Mouse (Mus musculus): Measurements from ENCODE around the gene Lce1a2. TPM values are rescaled to one million over a fixed set of nuclear protein-coding genes. Genes with fewer than 3 reads are reported as not detected.

The Lce1a2 gene
- total RNA-seq (2014; fragmentation: Nextera tagmentation) (not detected in 2 replicates), total RNA-seq (2017) (not detected in 2 replicates)

GRCm38 (mm10) chr3:92670215-92670614 lies at the start of gene Lce1a2:
Gene Lce1a2, minus strand, starts transcription at chr3:92670315.
- no peak for ATAC-seq (replicated peaks; ENCODE audit: poor library complexity, severe bottlenecking)

GRCm38 (mm10) chr3:92715122-92715521 lies 45.0 kb upstream of the Lce1a2 start:
- no peak for ATAC-seq (replicated peaks; ENCODE audit: poor library complexity, severe bottlenecking)

- ATAC-seq (replicated peaks; ENCODE audit: poor library complexity, severe bottlenecking), result no peak
Observed at GRCm38 (mm10) chr3:92708974-92709373, 38.9 kb upstream of the Lce1a2 start, which contains the start of gene Lce1e. Gene Lce1e, minus strand, starts transcription at chr3:92709074.

- ATAC-seq (replicated peaks; ENCODE audit: poor library complexity, severe bottlenecking), result no peak
Observed at GRCm38 (mm10) chr3:92694613-92695012, 24.5 kb upstream of the Lce1a2 start.

- ATAC-seq (replicated peaks; ENCODE audit: poor library complexity, severe bottlenecking), result no peak
Observed at GRCm38 (mm10) chr3:92691688-92692087, 21.6 kb upstream of the Lce1a2 start.

- ATAC-seq (replicated peaks; ENCODE audit: poor library complexity, severe bottlenecking), result peak; percentile 62
Observed at GRCm38 (mm10) chr3:92689154-92689553, 19.0 kb upstream of the Lce1a2 start.

GRCm38 (mm10) chr3:92687110-92687509 lies 17.0 kb upstream of the Lce1a2 start, which contains the start of gene Lce1d:
Gene Lce1d, minus strand, starts transcription at chr3:92687210.
- no peak for ATAC-seq (replicated peaks; ENCODE audit: poor library complexity, severe bottlenecking)

GRCm38 (mm10) chr3:92678947-92679346 lies 8.8 kb upstream of the Lce1a2 start, which contains the start of gene Lce1c:
Gene Lce1c, plus strand, starts transcription at chr3:92679247.
- no peak for ATAC-seq (replicated peaks; ENCODE audit: poor library complexity, severe bottlenecking)

GRCm38 (mm10) chr3:92656826-92657225 lies 13.3 kb downstream of the Lce1a2 start, which contains the start of gene Lce1b:
Gene Lce1b, minus strand, starts transcription at chr3:92656926.
- no peak for ATAC-seq (replicated peaks; ENCODE audit: poor library complexity, severe bottlenecking)

- no peak for ATAC-seq (replicated peaks; ENCODE audit: poor library complexity, severe bottlenecking)
Observed at GRCm38 (mm10) chr3:92648207-92648606, 21.9 kb downstream of the Lce1a2 start, which contains the start of gene Lce1a1. Gene Lce1a1, minus strand, starts transcription at chr3:92648307.

- no peak for ATAC-seq (replicated peaks; ENCODE audit: poor library complexity, severe bottlenecking)
Observed at GRCm38 (mm10) chr3:92639854-92640253, 30.3 kb downstream of the Lce1a2 start.

- no peak for ATAC-seq (replicated peaks; ENCODE audit: poor library complexity, severe bottlenecking)
Observed at GRCm38 (mm10) chr3:92638653-92638991, 31.5 kb downstream of the Lce1a2 start.

GRCm38 (mm10) chr3:92637745-92638652 lies 32.1 kb downstream of the Lce1a2 start:
- no peak for ATAC-seq (replicated peaks; ENCODE audit: poor library complexity, severe bottlenecking)

GRCm38 (mm10) chr3:92621560-92621959 lies 48.6 kb downstream of the Lce1a2 start, which contains the start of gene Lce6a:
Gene Lce6a, minus strand, starts transcription at chr3:92621660.
- ATAC-seq (replicated peaks; ENCODE audit: poor library complexity, severe bottlenecking), result no peak

Other genes starting within 250 kb of the Lce1a2 start
- gene Gm9774, start 240.9 kb downstream of the Lce1a2 start, total RNA-seq (2014; fragmentation: Nextera tagmentation), result 5.2 and 10.9 TPM in 2 replicates
- 1.2 TPM in 2 replicates for gene Gm9774, start 240.9 kb downstream of the Lce1a2 start, total RNA-seq (2017)
- gene Sprr2k, start 237.7 kb downstream of the Lce1a2 start, total RNA-seq (2014; fragmentation: Nextera tagmentation), result not detected in 2 replicates
- not detected in 2 replicates for gene Sprr2k, start 237.7 kb downstream of the Lce1a2 start, total RNA-seq (2017)
- not detected in 2 replicates for gene Sprr1b, start 231.5 kb downstream of the Lce1a2 start, total RNA-seq (2014; fragmentation: Nextera tagmentation)
- not detected in 2 replicates for gene Sprr1b, start 231.5 kb downstream of the Lce1a2 start, total RNA-seq (2017)
- not detected in 2 replicates for gene Sprr3, start 211.6 kb downstream of the Lce1a2 start, total RNA-seq (2014; fragmentation: Nextera tagmentation)
- gene Sprr3, start 211.6 kb downstream of the Lce1a2 start, total RNA-seq (2017), result not detected in 2 replicates
- gene Sprr1a, start 184.4 kb downstream of the Lce1a2 start, total RNA-seq (2014; fragmentation: Nextera tagmentation), result not detected in 2 replicates
- gene Sprr1a, start 184.4 kb downstream of the Lce1a2 start, total RNA-seq (2017), result not detected in 2 replicates
- not detected in 2 replicates for gene Sprr4, start 169.8 kb downstream of the Lce1a2 start, total RNA-seq (2014; fragmentation: Nextera tagmentation)
- not detected in 2 replicates for gene Sprr4, start 169.8 kb downstream of the Lce1a2 start, total RNA-seq (2017)
- not detected in 2 replicates for gene 2310046K23Rik, start 135.8 kb downstream of the Lce1a2 start, total RNA-seq (2014; fragmentation: Nextera tagmentation)
- gene 2310046K23Rik, start 135.8 kb downstream of the Lce1a2 start, total RNA-seq (2017), result not detected in 2 replicates
- not detected in 2 replicates for gene Ivl, start 96.6 kb downstream of the Lce1a2 start, total RNA-seq (2014; fragmentation: Nextera tagmentation)
- not detected in 2 replicates for gene Ivl, start 96.6 kb downstream of the Lce1a2 start, total RNA-seq (2017)
- not detected in 2 replicates for gene Smcp, start 81.3 kb downstream of the Lce1a2 start, total RNA-seq (2014; fragmentation: Nextera tagmentation)
- gene Smcp, start 81.3 kb downstream of the Lce1a2 start, total RNA-seq (2017), result not detected in 2 replicates
- not detected in 2 replicates for gene 2210017I01Rik, start 62.8 kb downstream of the Lce1a2 start, total RNA-seq (2014; fragmentation: Nextera tagmentation)
- not detected in 2 replicates for gene 2210017I01Rik, start 62.8 kb downstream of the Lce1a2 start, total RNA-seq (2017)
- not detected in 2 replicates for gene Lce6a, start 48.7 kb downstream of the Lce1a2 start, total RNA-seq (2014; fragmentation: Nextera tagmentation)
- gene Lce6a, start 48.7 kb downstream of the Lce1a2 start, total RNA-seq (2017), result not detected in 2 replicates
- not detected in 2 replicates for gene Lce1a1, start 22.0 kb downstream of the Lce1a2 start, total RNA-seq (2014; fragmentation: Nextera tagmentation)
- gene Lce1a1, start 22.0 kb downstream of the Lce1a2 start, total RNA-seq (2017), result not detected in 2 replicates
- not detected in 2 replicates for gene Lce1b, start 13.4 kb downstream of the Lce1a2 start, total RNA-seq (2014; fragmentation: Nextera tagmentation)
- not detected in 2 replicates for gene Lce1b, start 13.4 kb downstream of the Lce1a2 start, total RNA-seq (2017)
- gene Lce1c, start 8.9 kb upstream of the Lce1a2 start, total RNA-seq (2014; fragmentation: Nextera tagmentation), result not detected in 2 replicates
- gene Lce1c, start 8.9 kb upstream of the Lce1a2 start, total RNA-seq (2017), result not detected in 2 replicates
- gene Lce1d, start 16.9 kb upstream of the Lce1a2 start, total RNA-seq (2014; fragmentation: Nextera tagmentation), result not detected in 2 replicates
- gene Lce1d, start 16.9 kb upstream of the Lce1a2 start, total RNA-seq (2017), result not detected in 2 replicates
- gene Lce1e, start 38.8 kb upstream of the Lce1a2 start, total RNA-seq (2014; fragmentation: Nextera tagmentation), result not detected in 2 replicates
- gene Lce1e, start 38.8 kb upstream of the Lce1a2 start, total RNA-seq (2017), result not detected in 2 replicates
- not detected in 2 replicates for gene Lce1f, start 50.0 kb upstream of the Lce1a2 start, total RNA-seq (2014; fragmentation: Nextera tagmentation)
- gene Lce1f, start 50.0 kb upstream of the Lce1a2 start, total RNA-seq (2017), result not detected in 2 replicates
- gene Gm38119, start 68.8 kb upstream of the Lce1a2 start, total RNA-seq (2014; fragmentation: Nextera tagmentation), result not detected in 2 replicates
- gene Gm38119, start 68.8 kb upstream of the Lce1a2 start, total RNA-seq (2017), result not detected in 2 replicates
- gene Lce1g, start 82.0 kb upstream of the Lce1a2 start, total RNA-seq (2014; fragmentation: Nextera tagmentation), result not detected in 2 replicates
- gene Lce1g, start 82.0 kb upstream of the Lce1a2 start, total RNA-seq (2017), result not detected in 2 replicates
- not detected in 2 replicates for gene Lce1h, start 94.8 kb upstream of the Lce1a2 start, total RNA-seq (2014; fragmentation: Nextera tagmentation)
- gene Lce1h, start 94.8 kb upstream of the Lce1a2 start, total RNA-seq (2017), result not detected in 2 replicates
- gene Lce1i, start 108.6 kb upstream of the Lce1a2 start, total RNA-seq (2014; fragmentation: Nextera tagmentation), result not detected in 2 replicates
- not detected in 2 replicates for gene Lce1i, start 108.6 kb upstream of the Lce1a2 start, total RNA-seq (2017)
- gene Lce1j, start 120.2 kb upstream of the Lce1a2 start, total RNA-seq (2014; fragmentation: Nextera tagmentation), result not detected in 2 replicates
- not detected in 2 replicates for gene Lce1j, start 120.2 kb upstream of the Lce1a2 start, total RNA-seq (2017)
- not detected in 2 replicates for gene Lce1k, start 137.6 kb upstream of the Lce1a2 start, total RNA-seq (2014; fragmentation: Nextera tagmentation)
- gene Lce1k, start 137.6 kb upstream of the Lce1a2 start, total RNA-seq (2017), result not detected in 2 replicates
- gene Kprp, start 156.9 kb upstream of the Lce1a2 start, total RNA-seq (2014; fragmentation: Nextera tagmentation), result not detected in 2 replicates
- not detected in 2 replicates for gene Kprp, start 156.9 kb upstream of the Lce1a2 start, total RNA-seq (2017)
- not detected in 2 replicates for gene Lce1l, start 181.0 kb upstream of the Lce1a2 start, total RNA-seq (2014; fragmentation: Nextera tagmentation)
- gene Lce1l, start 181.0 kb upstream of the Lce1a2 start, total RNA-seq (2017), result not detected in 2 replicates
- gene 2310050C09Rik, start 199.9 kb upstream of the Lce1a2 start, total RNA-seq (2014; fragmentation: Nextera tagmentation), result not detected in 2 replicates
- not detected in 2 replicates for gene 2310050C09Rik, start 199.9 kb upstream of the Lce1a2 start, total RNA-seq (2017)